Mouse (Mus musculus) cerebellum, adult 11 months (tissue): ENCODE measurements around the gene Dnajc30.
"Not testable (repeated sequence)": the region's sequence is repeated elsewhere in the genome, so short reads cannot be mapped to it uniquely, and the experiment has no call there.

Experiments used
- DNase-seq: peaks from one replicate; pipeline ENCODE4 v3.0.0; 2022

Gene Dnajc30

GRCm38 (mm10) chr5:135064909-135065446, 976 bp downstream of the Dnajc30 start, which contains the start of gene Bud23:
Gene Bud23 (minus strand): TSS chr5:135064959.
- DNase-seq = not testable (repeated sequence)

GRCm38 (mm10) chr5:135066008-135066407, 2.0 kb downstream of the Dnajc30 start:
- no peak for DNase-seq

GRCm38 (mm10) chr5:135070448-135070847, 6.4 kb downstream of the Dnajc30 start:
- no peak for DNase-seq

- no peak for DNase-seq
These were observed 8.1 kb downstream of the Dnajc30 start for GRCm38 (mm10) chr5:135072061-135072460.

GRCm38 (mm10) chr5:135072720-135073119, 8.7 kb downstream of the Dnajc30 start:
- no peak for DNase-seq

- DNase-seq = peak; percentile 12
These were observed 9.5 kb downstream of the Dnajc30 start for GRCm38 (mm10) chr5:135073349-135074150.

GRCm38 (mm10) chr5:135075655-135076054, 11.7 kb downstream of the Dnajc30 start:
- DNase-seq = no peak

GRCm38 (mm10) chr5:135076368-135076767, 12.4 kb downstream of the Dnajc30 start:
- DNase-seq = peak; percentile 12

GRCm38 (mm10) chr5:135076931-135077505, 13.0 kb downstream of the Dnajc30 start:
- peak; percentile 26 for DNase-seq

GRCm38 (mm10) chr5:135077564-135078481, 13.8 kb downstream of the Dnajc30 start, which contains the start of gene Vps37d:
Gene Vps37d (minus strand): TSS chr5:135078266.
- DNase-seq = peak; percentile 93

GRCm38 (mm10) chr5:135078482-135078810, 14.4 kb downstream of the Dnajc30 start:
- DNase-seq = no peak

- DNase-seq = no peak
These were observed 15.6 kb downstream of the Dnajc30 start for GRCm38 (mm10) chr5:135079578-135079977.

GRCm38 (mm10) chr5:135080539-135080938, 16.5 kb downstream of the Dnajc30 start:
- DNase-seq = no peak

GRCm38 (mm10) chr5:135086871-135087270, 22.9 kb downstream of the Dnajc30 start:
- no peak for DNase-seq

- no peak for DNase-seq
These were observed 25.7 kb downstream of the Dnajc30 start, which contains the start of gene Mlxipl for GRCm38 (mm10) chr5:135089653-135090052. Gene Mlxipl (plus strand): TSS chr5:135089890.

GRCm38 (mm10) chr5:135100981-135101380, 37.0 kb downstream of the Dnajc30 start:
- no peak for DNase-seq

GRCm38 (mm10) chr5:135103999-135104660, 40.1 kb downstream of the Dnajc30 start:
- DNase-seq = no peak

GRCm38 (mm10) chr5:135106758-135107256, 42.8 kb downstream of the Dnajc30 start:
- DNase-seq = peak; percentile 17

GRCm38 (mm10) chr5:135107521-135108501, 43.8 kb downstream of the Dnajc30 start:
- peak; percentile 30 for DNase-seq

- no peak for DNase-seq
These were observed 45.0 kb downstream of the Dnajc30 start for GRCm38 (mm10) chr5:135109017-135109416.

GRCm38 (mm10) chr5:135109426-135109825, 45.4 kb downstream of the Dnajc30 start:
- DNase-seq = no peak
